Mouse (Mus musculus): ENCODE measurements around the gene Ttc13. TPM values are rescaled to one million over a fixed set of nuclear protein-coding genes. Genes with fewer than 3 reads are reported as not detected.

The Ttc13 gene
- total and polyA plus RNA-seq, 2 experiments from 2014 or later: 15.3 to 15.7 TPM

GRCm38 (mm10) chr8:124704376-124704775 is 17.4 kb downstream of the Ttc13 start:
- no peak overlapping the region for H3K27ac ChIP-seq (ENCODE audit: low read depth)
- no peak overlapping the region for H3K4me3 ChIP-seq (ENCODE audit: low read depth, low read length)
- no peak for DNase-seq (ENCODE audit: low spot score)
- no peak for TF ChIP-seq CTCF (IDR thresholded peaks at IDR 0.05; ENCODE audit: low read depth)
- TF ChIP-seq EP300 (IDR thresholded peaks at IDR 0.05; ENCODE audit: low read depth): no peak
- peaks cover 18% of the 10 kb centered on the region for H3K36me3 ChIP-seq (replicated peaks; ENCODE audit: control insufficient read depth, insufficient read depth, low read length)
- no peaks in the 10 kb centered on the region for H3K4me1 ChIP-seq (ENCODE audit: control insufficient read depth, insufficient read depth)
- no peak overlapping the region for H3K4me2 ChIP-seq (ENCODE audit: low read depth, low read length)
- no peak overlapping the region for H3K9ac ChIP-seq (replicated peaks; ENCODE audit: low read depth, low read length)
- H3K27me3 ChIP-seq (ENCODE audit: control insufficient read depth, insufficient read depth, low read length): no peaks in the 10 kb centered on the region
- 79% methylated on average over 4 of the region's 4 CpGs for WGBS
- H3K9me3 ChIP-seq (replicated peaks; ENCODE audit: control insufficient read depth, low read length): no peaks in the 10 kb centered on the region
- ATAC-seq (ENCODE audit: insufficient read depth, low read depth): no peak

GRCm38 (mm10) chr8:124703526-124703925 is 18.3 kb downstream of the Ttc13 start:
- Histone ChIP-seq H3K27me3 (ENCODE audit: control insufficient read depth, insufficient read depth, low read length) (no peaks in the 10 kb centered on the region), H3K27ac (ENCODE audit: low read depth) (no peak overlapping the region), H3K4me3 (ENCODE audit: low read depth, low read length) (no peak overlapping the region), H3K4me2 (ENCODE audit: low read depth, low read length) (no peak overlapping the region), H3K9me3 (replicated peaks; ENCODE audit: control insufficient read depth, low read length) (no peaks in the 10 kb centered on the region), H3K4me1 (ENCODE audit: control insufficient read depth, insufficient read depth) (no peaks in the 10 kb centered on the region), H3K36me3 (replicated peaks; ENCODE audit: control insufficient read depth, insufficient read depth, low read length) (peaks cover 16% of the 10 kb centered on the region; the same call in 1 of the 2 replicates), H3K9ac (replicated peaks; ENCODE audit: low read depth, low read length) (no peak overlapping the region)
- ATAC-seq (ENCODE audit: insufficient read depth, low read depth) (no peak), DNase-seq (ENCODE audit: low spot score) (no peak)
- TF ChIP-seq CTCF (IDR thresholded peaks at IDR 0.05; ENCODE audit: low read depth) (no peak), EP300 (IDR thresholded peaks at IDR 0.05; ENCODE audit: low read depth) (no peak)
- WGBS: 56% methylated on average over 4 of the region's 4 CpGs

- TF ChIP-seq EP300 (IDR thresholded peaks at IDR 0.05; ENCODE audit: low read depth) (no peak), CTCF (IDR thresholded peaks at IDR 0.05; ENCODE audit: low read depth) (no peak)
- no peak overlapping the region for H3K27ac ChIP-seq (ENCODE audit: low read depth)
- no peak overlapping the region for H3K4me2 ChIP-seq (ENCODE audit: low read depth, low read length)
- ATAC-seq (ENCODE audit: insufficient read depth, low read depth) (no peak), DNase-seq (ENCODE audit: low spot score) (no peak)
- no peak overlapping the region for H3K9ac ChIP-seq (replicated peaks; ENCODE audit: low read depth, low read length)
- WGBS: 74% methylated on average over 3 of the region's 3 CpGs
- no peaks in the 10 kb centered on the region for H3K27me3 ChIP-seq (ENCODE audit: control insufficient read depth, insufficient read depth, low read length)
- no peak overlapping the region for H3K4me3 ChIP-seq (ENCODE audit: low read depth, low read length)
- peaks cover 28% of the 10 kb centered on the region for H3K36me3 ChIP-seq (replicated peaks; ENCODE audit: control insufficient read depth, insufficient read depth, low read length)
- no peaks in the 10 kb centered on the region for H3K9me3 ChIP-seq (replicated peaks; ENCODE audit: control insufficient read depth, low read length)
- no peaks in the 10 kb centered on the region for H3K4me1 ChIP-seq (ENCODE audit: control insufficient read depth, insufficient read depth)
Measured at GRCm38 (mm10) chr8:124702183-124702582, 19.6 kb downstream of the Ttc13 start.

GRCm38 (mm10) chr8:124701023-124701422 is 20.8 kb downstream of the Ttc13 start:
- Histone ChIP-seq H3K9me3 (replicated peaks; ENCODE audit: control insufficient read depth, low read length) (no peaks in the 10 kb centered on the region), H3K27me3 (ENCODE audit: control insufficient read depth, insufficient read depth, low read length) (no peaks in the 10 kb centered on the region), H3K4me1 (ENCODE audit: control insufficient read depth, insufficient read depth) (no peaks in the 10 kb centered on the region), H3K9ac (replicated peaks; ENCODE audit: low read depth, low read length) (no peak overlapping the region), H3K27ac (ENCODE audit: low read depth) (peak overlapping the region; percentile 23; the same call in 1 of the 2 replicates), H3K4me3 (ENCODE audit: low read depth, low read length) (no peak overlapping the region), H3K4me2 (ENCODE audit: low read depth, low read length) (no peak overlapping the region), H3K36me3 (replicated peaks; ENCODE audit: control insufficient read depth, insufficient read depth, low read length) (peaks cover 30% of the 10 kb centered on the region)
- no peak for ATAC-seq (ENCODE audit: insufficient read depth, low read depth)
- no peak for DNase-seq (ENCODE audit: low spot score)
- WGBS: 71% methylated on average over 9 of the region's 9 CpGs
- no peak for TF ChIP-seq CTCF (IDR thresholded peaks at IDR 0.05; ENCODE audit: low read depth)
- TF ChIP-seq EP300 (IDR thresholded peaks at IDR 0.05; ENCODE audit: low read depth): no peak

- no peak for ATAC-seq (ENCODE audit: insufficient read depth, low read depth)
- DNase-seq (ENCODE audit: low spot score): no peak
- Histone ChIP-seq H3K27me3 (ENCODE audit: control insufficient read depth, insufficient read depth, low read length) (no peaks in the 10 kb centered on the region), H3K9ac (replicated peaks; ENCODE audit: low read depth, low read length) (no peak overlapping the region), H3K4me2 (ENCODE audit: low read depth, low read length) (no peak overlapping the region), H3K36me3 (replicated peaks; ENCODE audit: control insufficient read depth, insufficient read depth, low read length) (peaks cover 30% of the 10 kb centered on the region), H3K4me1 (ENCODE audit: control insufficient read depth, insufficient read depth) (no peaks in the 10 kb centered on the region), H3K4me3 (ENCODE audit: low read depth, low read length) (no peak overlapping the region), H3K27ac (ENCODE audit: low read depth) (peak overlapping the region; percentile 23; the same call in 1 of the 2 replicates), H3K9me3 (replicated peaks; ENCODE audit: control insufficient read depth, low read length) (no peaks in the 10 kb centered on the region)
- TF ChIP-seq CTCF (IDR thresholded peaks at IDR 0.05; ENCODE audit: low read depth): no peak
- TF ChIP-seq EP300 (IDR thresholded peaks at IDR 0.05; ENCODE audit: low read depth): no peak
- 85% methylated on average over 5 of the region's 5 CpGs for WGBS
Measured at GRCm38 (mm10) chr8:124700271-124700670, 21.5 kb downstream of the Ttc13 start.

- 90% methylated on average over 22 of the region's 22 CpGs for WGBS
- no peak overlapping the region for H3K27ac ChIP-seq (ENCODE audit: low read depth)
- ATAC-seq (ENCODE audit: insufficient read depth, low read depth) (no peak), DNase-seq (ENCODE audit: low spot score) (no peak)
- H3K27me3 ChIP-seq (ENCODE audit: control insufficient read depth, insufficient read depth, low read length): no peaks in the 10 kb centered on the region
- no peak overlapping the region for H3K9ac ChIP-seq (replicated peaks; ENCODE audit: low read depth, low read length)
- H3K4me2 ChIP-seq (ENCODE audit: low read depth, low read length): no peak overlapping the region
- H3K4me1 ChIP-seq (ENCODE audit: control insufficient read depth, insufficient read depth): no peaks in the 10 kb centered on the region
- H3K4me3 ChIP-seq (ENCODE audit: low read depth, low read length): no peak overlapping the region
- TF ChIP-seq CTCF (IDR thresholded peaks at IDR 0.05; ENCODE audit: low read depth) (no peak), EP300 (IDR thresholded peaks at IDR 0.05; ENCODE audit: low read depth) (no peak)
- H3K36me3 ChIP-seq (replicated peaks; ENCODE audit: control insufficient read depth, insufficient read depth, low read length): peaks cover 35% of the 10 kb centered on the region
- no peaks in the 10 kb centered on the region for H3K9me3 ChIP-seq (replicated peaks; ENCODE audit: control insufficient read depth, low read length)
Measured at GRCm38 (mm10) chr8:124695424-124696100, 26.2 kb downstream of the Ttc13 start.
